Mouse (Mus musculus): ENCODE measurements around the gene Zmym2.
A peak's percentile ranks its signal among the peaks of the same experiment; 100 is the strongest.
"Not testable (repeated sequence)": the region's sequence is repeated elsewhere in the genome, so short reads cannot be mapped to it uniquely, and the experiment has no call there.

Gene Zmym2

GRCm38 (mm10) chr14:56886594-56887513, at the start of gene Zmym2:
Zmym2 (plus strand) TSS chr14:56886653.
- peak; percentile 78 to 84 for DNase-seq (ENCODE audit: low read depth in 2 of 2, low spot score in 2 of 2)

- DNase-seq (ENCODE audit: low read depth in 2 of 2, low spot score in 2 of 2), result no peak
These were observed 42.4 kb upstream of the Zmym2 start for GRCm38 (mm10) chr14:56844033-56844432.

DNA sequence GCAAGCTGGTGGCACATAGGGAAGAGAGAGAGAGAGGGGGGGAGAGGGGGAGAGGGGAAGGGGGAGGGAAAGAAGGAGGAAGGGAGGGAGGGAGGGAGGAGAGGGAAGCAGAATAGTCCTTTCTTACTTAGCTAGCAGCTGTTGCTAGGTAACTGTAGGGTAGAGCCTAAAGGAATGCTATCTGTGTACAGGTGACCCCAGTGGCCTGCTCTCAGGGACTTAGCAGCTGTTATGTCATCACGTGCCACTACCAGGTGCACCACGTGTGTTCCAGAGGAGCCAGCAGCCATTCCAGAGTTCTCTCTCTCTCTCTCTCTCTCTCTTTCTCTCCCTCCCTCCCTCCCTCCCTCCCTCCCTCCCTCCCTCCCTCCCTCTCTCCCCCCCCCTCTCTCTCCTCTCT, 41.9 kb upstream of the Zmym2 start:
- no peak for DNase-seq (ENCODE audit: low read depth in 2 of 2, low spot score in 2 of 2)

- no peak for DNase-seq (ENCODE audit: low read depth in 2 of 2, low spot score in 2 of 2)
These were observed 38.1 kb upstream of the Zmym2 start for GRCm38 (mm10) chr14:56848322-56848721.

- no peak for DNase-seq (ENCODE audit: low read depth in 2 of 2, low spot score in 2 of 2)
These were observed 36.8 kb upstream of the Zmym2 start for GRCm38 (mm10) chr14:56849681-56850080.

DNA sequence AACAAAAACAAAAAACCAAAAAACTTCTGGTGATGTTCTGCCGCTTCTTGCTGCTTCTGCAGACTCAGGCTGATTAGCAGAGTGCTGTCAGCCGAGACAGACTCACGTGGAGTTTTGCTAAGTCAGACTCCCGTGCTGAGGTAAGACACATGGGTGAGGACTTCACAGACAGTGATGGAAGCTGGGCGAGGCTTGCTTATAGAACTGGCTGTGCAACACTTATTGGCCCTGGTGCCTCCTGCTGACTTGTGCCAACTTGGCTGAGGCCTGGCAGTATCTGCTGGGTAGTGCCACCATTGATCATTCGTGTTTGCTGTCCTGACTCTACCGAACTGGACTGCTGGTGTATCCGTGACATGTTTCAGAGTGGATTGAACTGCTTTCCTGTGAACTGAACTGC, 22.4 kb upstream of the Zmym2 start:
- DNase-seq (ENCODE audit: low read depth in 2 of 2, low spot score in 2 of 2), result no peak

DNA sequence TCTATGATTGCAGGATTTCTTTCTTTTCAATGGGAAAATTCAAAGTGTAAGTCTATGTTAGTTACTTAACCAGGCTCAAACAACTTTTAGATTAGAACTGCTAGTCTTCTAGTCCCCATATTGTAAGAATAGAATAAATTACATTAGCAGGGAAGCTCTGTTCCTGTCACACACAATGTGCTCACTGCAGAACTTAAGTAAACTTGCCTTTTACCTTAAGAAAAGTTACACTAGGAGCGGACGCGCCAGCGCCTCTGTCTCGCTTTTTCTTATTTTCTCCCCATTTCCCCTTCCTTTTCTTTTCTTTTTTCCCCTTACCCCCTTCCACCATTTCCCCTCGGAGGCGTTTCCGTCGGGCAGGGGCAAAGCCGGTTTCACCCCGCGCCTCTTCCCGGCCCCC, 21.8 kb upstream of the Zmym2 start:
- no peak for DNase-seq (ENCODE audit: low read depth in 2 of 2, low spot score in 2 of 2)

GRCm38 (mm10) chr14:56865112-56865511, 21.3 kb upstream of the Zmym2 start:
- not testable (repeated sequence) for DNase-seq (ENCODE audit: low read depth in 2 of 2, low spot score in 2 of 2)

DNA sequence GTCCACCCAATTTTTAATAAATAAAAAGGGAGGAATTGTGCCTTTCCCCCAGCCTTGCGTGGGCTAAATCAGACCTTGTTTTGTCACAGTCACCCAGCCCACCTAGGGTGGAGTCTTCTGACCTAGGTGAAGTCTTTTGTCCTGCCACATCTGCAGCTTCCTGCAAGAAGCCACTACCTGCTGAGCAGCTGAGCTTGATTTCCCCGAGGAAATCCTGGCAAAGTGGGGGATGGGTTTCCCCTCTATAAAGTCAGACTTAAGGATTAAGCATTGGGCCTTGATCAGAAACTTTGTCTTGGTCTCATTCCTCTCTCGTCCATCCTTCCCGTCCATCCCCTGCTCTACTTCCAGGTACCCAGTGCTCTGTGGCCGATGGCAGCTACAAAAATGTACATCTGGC, 12.9 kb upstream of the Zmym2 start:
- no peak for DNase-seq (ENCODE audit: low read depth in 2 of 2, low spot score in 2 of 2)

DNA sequence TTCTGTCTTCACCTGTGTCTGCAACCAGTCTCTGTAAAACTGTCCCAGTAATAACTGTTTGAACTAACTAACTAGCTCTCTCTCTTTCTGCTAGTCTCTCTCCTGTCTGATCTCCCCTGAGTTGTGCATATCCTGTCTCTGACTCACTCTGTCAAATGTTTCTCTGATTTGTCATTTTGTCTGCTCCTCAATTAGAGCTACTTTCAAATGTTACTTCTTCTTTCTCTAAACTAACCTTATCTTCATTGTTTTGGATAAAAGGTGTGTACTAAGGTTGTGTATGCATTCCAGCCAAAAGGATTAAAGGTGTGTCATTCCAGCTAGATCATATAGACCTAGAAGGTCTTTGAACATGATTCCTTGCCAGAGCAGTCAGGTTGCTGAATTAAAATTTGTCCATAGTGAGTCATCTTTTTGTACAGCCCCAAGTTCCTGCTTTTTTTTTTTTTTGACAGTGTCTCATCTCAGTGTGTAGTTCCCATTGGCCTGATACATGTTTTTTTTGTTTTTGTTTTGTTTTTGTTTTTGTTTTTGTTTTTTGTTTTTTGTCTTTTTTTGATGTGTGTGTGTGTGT, 10.8 kb upstream of the Zmym2 start:
- DNase-seq (ENCODE audit: low read depth in 2 of 2, low spot score in 2 of 2), result no peak

DNA sequence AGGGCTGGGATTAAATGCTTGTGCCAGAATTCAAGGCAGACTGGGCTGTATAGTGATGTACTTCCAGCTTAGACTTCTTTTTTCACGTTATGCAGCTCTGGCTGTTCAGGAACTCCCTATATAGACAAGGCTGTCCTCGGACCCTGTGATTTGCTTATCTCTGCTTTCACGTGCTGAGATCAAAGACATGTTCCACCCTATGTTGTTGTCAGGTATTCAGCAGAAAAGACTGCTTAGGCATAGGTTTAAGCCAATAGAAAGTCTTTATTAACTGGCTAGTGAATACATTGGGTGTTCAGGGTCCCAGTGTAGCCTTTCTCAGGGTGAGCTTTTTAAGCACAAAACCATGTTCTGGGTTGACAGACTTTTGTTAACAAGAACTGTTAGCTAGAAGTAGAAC, 5.2 kb upstream of the Zmym2 start:
- no peak for DNase-seq (ENCODE audit: low read depth in 2 of 2, low spot score in 2 of 2)

- no peak for DNase-seq (ENCODE audit: low read depth in 2 of 2, low spot score in 2 of 2)
These were observed 3.0 kb upstream of the Zmym2 start for GRCm38 (mm10) chr14:56883431-56883830.

- peak; percentile 84 to 90 for DNase-seq (ENCODE audit: low read depth in 2 of 2, low spot score in 2 of 2)
These were observed 1.1 kb upstream of the Zmym2 start for GRCm38 (mm10) chr14:56885308-56885771.

DNA sequence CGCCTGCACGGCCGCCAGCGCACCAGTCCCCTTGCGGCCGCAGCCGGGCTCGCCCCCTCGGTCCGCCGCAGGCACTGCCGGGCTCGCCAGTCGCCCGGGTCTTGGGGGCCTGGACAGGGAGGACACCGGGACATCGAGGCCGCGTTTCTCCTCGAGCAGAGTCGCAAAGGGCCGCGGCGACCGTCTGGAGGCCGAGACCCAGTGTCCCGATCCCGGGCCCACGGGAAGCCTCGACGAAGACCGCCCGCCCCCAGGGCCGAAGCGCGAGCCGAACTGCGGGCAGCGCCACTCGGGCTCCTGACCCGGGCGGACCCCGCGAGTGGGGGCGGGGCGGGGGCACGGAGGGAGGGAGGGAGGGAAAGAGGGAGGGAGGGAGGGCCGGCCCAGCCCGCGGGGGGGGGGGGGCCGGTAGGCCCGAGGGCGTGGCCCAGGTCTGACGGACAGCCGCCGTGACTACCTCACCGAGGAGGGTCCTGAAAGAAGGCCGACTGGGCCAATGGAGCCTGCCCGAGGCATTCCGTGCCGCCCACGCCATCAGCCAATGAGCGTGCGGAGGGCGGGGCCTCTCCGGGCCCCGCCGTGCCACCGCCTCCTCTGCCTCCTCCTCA, 363 bp upstream of the Zmym2 start:
- DNase-seq (ENCODE audit: low read depth in 2 of 2, low spot score in 2 of 2), result peak; percentile 61 to 69

DNA sequence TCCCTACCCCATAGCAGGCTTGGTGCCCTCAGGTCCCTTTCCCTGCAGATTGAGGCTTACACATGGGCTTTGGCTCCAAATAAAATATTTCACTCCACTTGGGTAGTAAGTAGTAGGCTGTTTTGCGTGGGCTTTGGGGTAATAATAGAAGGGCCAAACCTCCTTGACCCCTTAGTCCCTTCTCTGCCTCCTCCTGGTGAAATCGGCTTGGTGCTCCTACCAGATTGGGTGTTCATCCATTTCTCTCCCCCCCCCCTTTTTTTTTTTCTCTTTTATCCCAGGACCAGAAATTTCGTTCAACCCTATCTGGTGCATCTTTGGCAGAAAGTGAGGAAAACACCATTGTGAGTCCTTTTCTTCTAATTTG, 1.0 kb downstream of the Zmym2 start:
- DNase-seq (ENCODE audit: low read depth in 2 of 2, low spot score in 2 of 2), result no peak

DNA sequence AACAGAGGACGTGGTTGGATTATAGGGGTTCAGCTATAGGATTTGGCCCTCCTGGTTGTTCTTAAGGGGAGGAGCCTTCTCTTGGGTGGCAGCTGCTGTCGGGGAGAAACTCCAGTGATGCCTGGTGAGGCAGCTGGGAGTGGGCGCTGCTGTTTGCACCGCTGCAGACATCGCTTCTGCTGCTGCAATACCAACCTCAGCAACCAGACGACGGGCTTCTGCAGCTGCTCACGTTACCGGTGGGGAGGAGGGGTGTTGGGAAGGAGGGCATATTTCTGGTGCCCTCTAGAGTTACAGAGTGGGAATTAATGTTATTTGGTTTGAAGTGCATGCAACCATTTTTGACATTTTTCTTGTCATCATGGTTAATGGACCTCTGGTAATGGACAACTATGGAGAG, 1.4 kb downstream of the Zmym2 start:
- peak; percentile 75 to 78 for DNase-seq (ENCODE audit: low read depth in 2 of 2, low spot score in 2 of 2)

DNA sequence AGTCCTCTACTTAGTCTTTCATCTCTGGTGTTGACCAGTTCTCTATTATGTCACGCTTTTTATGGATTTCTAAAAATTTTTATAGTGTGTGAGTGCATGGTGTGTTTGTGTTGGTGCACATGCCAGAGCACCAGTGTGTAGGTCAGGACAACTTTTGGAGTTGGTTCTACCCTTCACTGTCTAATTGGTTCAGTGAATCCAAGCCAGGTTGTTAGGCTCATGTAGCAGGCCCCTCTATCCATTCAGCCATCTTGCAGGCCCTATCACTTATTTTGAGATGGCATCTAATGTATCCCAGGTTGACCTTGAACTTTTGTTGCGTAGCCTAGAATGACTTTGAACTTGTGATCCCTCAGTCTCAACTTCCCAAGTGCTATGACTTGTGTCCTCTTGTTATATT, 2.0 kb downstream of the Zmym2 start:
- DNase-seq (ENCODE audit: low read depth in 2 of 2, low spot score in 2 of 2), result no peak

- no peak for DNase-seq (ENCODE audit: low read depth in 2 of 2, low spot score in 2 of 2)
These were observed 8.0 kb downstream of the Zmym2 start for GRCm38 (mm10) chr14:56894417-56894816.

GRCm38 (mm10) chr14:56896521-56896920, 10.1 kb downstream of the Zmym2 start:
- DNase-seq (ENCODE audit: low read depth in 2 of 2, low spot score in 2 of 2), result no peak

DNA sequence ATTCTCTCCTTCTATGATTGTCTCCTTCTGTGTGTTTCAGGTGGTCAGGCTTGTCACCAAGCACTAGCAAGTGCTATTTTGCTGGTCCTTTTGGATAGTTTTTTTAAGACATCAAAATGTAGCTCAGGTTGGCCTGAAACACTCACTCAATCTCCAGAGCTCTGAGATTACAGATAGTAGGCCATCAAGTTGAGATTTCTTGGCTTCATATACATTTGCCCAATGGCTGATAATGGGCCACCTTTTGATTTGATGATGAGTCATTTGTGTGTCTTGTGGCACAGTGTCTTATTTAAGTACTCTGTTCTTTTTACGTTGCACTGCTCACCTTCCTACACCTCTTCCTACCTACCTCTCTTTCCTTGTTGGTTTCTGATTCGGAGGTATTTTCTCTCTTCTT, 11.0 kb downstream of the Zmym2 start:
- DNase-seq (ENCODE audit: low read depth in 2 of 2, low spot score in 2 of 2), result no peak

- no peak for DNase-seq (ENCODE audit: low read depth in 2 of 2, low spot score in 2 of 2)
These were observed 13.2 kb downstream of the Zmym2 start for GRCm38 (mm10) chr14:56899656-56900055.

- no peak for DNase-seq (ENCODE audit: low read depth in 2 of 2, low spot score in 2 of 2)
These were observed 16.6 kb downstream of the Zmym2 start for GRCm38 (mm10) chr14:56903039-56903438.

Data from CD8-positive naive resting alpha-beta T cell, adult 2 months (primary cell).